ENCODE assay signal across 31 mouse cellular contexts in the genomic region with DNA sequence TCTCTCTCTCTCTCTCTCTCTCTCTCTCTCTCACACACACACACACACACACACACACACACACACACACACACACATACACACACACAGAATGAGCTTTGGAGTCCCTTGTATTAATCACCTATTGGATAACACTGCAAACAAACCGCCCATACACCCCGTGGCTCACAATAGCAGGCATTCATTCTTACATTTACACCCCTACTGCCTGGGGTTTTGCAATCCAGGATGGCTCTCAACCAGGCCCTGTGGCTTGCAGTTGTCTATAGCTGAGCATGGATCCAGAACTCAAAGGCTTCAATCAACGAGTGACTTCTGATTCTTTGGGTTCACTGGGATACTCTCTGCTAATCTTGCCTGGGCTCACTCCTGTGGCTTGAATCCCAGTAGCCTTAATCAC.
DNase-seq lines count a peak whose midpoint lies in the region; ATAC-seq and TF ChIP-seq lines count a peak whose summit lies in the region.
"Had no signal": no experiment of that assay in that cellular context is flagged by ENCODE, and none has a peak within 500 bp of the region (broad histone marks: within the 10 kb centered on the region; RNA-seq: fewer than 3 reads in every experiment).

No protein-coding gene starts in this region.

- intact Hi-C loops in gastrocnemius, postnatal 36 days (cut with DNase I): no loop called here
- intact Hi-C loops in left cerebral cortex, postnatal 25 days (cut with DNase I): no loop called here

- no peak overlapping the region for H3K4me3 ChIP-seq in liver, postnatal 0 days (ENCODE audit: low read depth, low read length)
- no peak overlapping the region for H3K4me3 ChIP-seq in liver, embryonic 12.5 days
- no peak overlapping the region for H3K4me3 ChIP-seq in intestine, embryonic 16.5 days (ENCODE audit: low read length)
- H3K4me3 ChIP-seq: embryonic facial prominence, embryonic 10.5 days; embryonic facial prominence, embryonic 15.5 days; heart, adult 2 months; heart, embryonic 12.5 days; layer of hippocampus, adult 2 months; liver, embryonic 15.5 days; megakaryocyte, embryonic 14.5 days; midbrain, embryonic 13.5 days; neural tube, embryonic 15.5 days had no signal

- no peaks in the 10 kb centered on the region for H3K36me3 ChIP-seq in liver, postnatal 0 days (replicated peaks; ENCODE audit: insufficient read depth, low read length)
- no peaks in the 10 kb centered on the region for H3K36me3 ChIP-seq in liver, embryonic 12.5 days
- H3K36me3 ChIP-seq in intestine, embryonic 16.5 days (ENCODE audit: control insufficient read depth, insufficient read depth, low read length): no peaks in the 10 kb centered on the region
- H3K36me3 ChIP-seq: embryonic facial prominence, embryonic 10.5 days; embryonic facial prominence, embryonic 15.5 days; heart, embryonic 12.5 days; liver, embryonic 15.5 days; midbrain, embryonic 13.5 days; neural tube, embryonic 15.5 days had no signal

- no peak overlapping the region for H3K4me2 ChIP-seq in liver, postnatal 0 days (ENCODE audit: low read depth, low read length)
- H3K4me2 ChIP-seq in liver, embryonic 12.5 days: no peak overlapping the region
- no peak overlapping the region for H3K4me2 ChIP-seq in intestine, embryonic 16.5 days (ENCODE audit: low read depth, low read length)
- H3K4me2 ChIP-seq: embryonic facial prominence, embryonic 15.5 days; heart, embryonic 12.5 days; liver, embryonic 15.5 days; midbrain, embryonic 13.5 days; neural tube, embryonic 15.5 days had no signal

- no peak overlapping the region for H3K9ac ChIP-seq in liver, postnatal 0 days (replicated peaks)
- H3K9ac ChIP-seq in liver, embryonic 12.5 days: no peak overlapping the region
- H3K9ac ChIP-seq in intestine, embryonic 16.5 days (ENCODE audit: low read depth, low read length): no peak overlapping the region
- H3K9ac ChIP-seq: embryonic facial prominence, embryonic 15.5 days; heart, embryonic 12.5 days; liver, embryonic 15.5 days; midbrain, embryonic 13.5 days; neural tube, embryonic 15.5 days had no signal

- WGBS in liver, postnatal 0 days (ENCODE audit: insufficient replicate concordance): 60% methylated on average over 3 of the region's 3 CpGs
- 61% methylated on average over 3 of the region's 3 CpGs for WGBS in liver, embryonic 12.5 days (ENCODE audit: insufficient replicate concordance)
- WGBS in intestine, embryonic 16.5 days: 46% methylated on average over 3 of the region's 3 CpGs

- H3K27me3 ChIP-seq in liver, postnatal 0 days (ENCODE audit: insufficient read depth, low read length): no peaks in the 10 kb centered on the region
- H3K27me3 ChIP-seq in liver, embryonic 12.5 days (replicated peaks): no peaks in the 10 kb centered on the region
- no peaks in the 10 kb centered on the region for H3K27me3 ChIP-seq in intestine, embryonic 16.5 days (replicated peaks; ENCODE audit: control insufficient read depth, insufficient read depth, low read length)
- H3K27me3 ChIP-seq: embryonic facial prominence, embryonic 15.5 days; heart, embryonic 12.5 days; liver, embryonic 15.5 days; neural tube, embryonic 15.5 days had no signal

- no peak for DNase-seq in liver, postnatal 0 days
- peak; percentile 11 for DNase-seq in adipocyte (ENCODE audit: low spot score)
- no peak for DNase-seq in gastrocnemius, postnatal 36 days
- DNase-seq in left cerebral cortex, postnatal 25 days (ENCODE audit: low spot score in 2 of 2): no peak
- DNase-seq: adrenal gland, adult 2 months; cerebellum, adult 8-10 months; cerebellum, postnatal 25 days; gastrocnemius, postnatal 25 days; heart, adult 2 months; kidney, adult 11 months; kidney, postnatal 14 days; liver; lung, postnatal 4 days; retina, postnatal 1 day; right cerebral cortex, postnatal 14 days; thymus, adult 18-20 months; thymus, postnatal 25 days had no signal

- no peaks in the 10 kb centered on the region for H3K9me3 ChIP-seq in liver, postnatal 0 days (ENCODE audit: low read length)
- no peaks in the 10 kb centered on the region for H3K9me3 ChIP-seq in liver, embryonic 12.5 days (replicated peaks)
- no peaks in the 10 kb centered on the region for H3K9me3 ChIP-seq in intestine, embryonic 16.5 days (ENCODE audit: control insufficient read depth, low read length)
- H3K9me3 ChIP-seq: embryonic facial prominence, embryonic 10.5 days; embryonic facial prominence, embryonic 15.5 days; heart, embryonic 12.5 days; liver, embryonic 15.5 days; midbrain, embryonic 13.5 days; neural tube, embryonic 15.5 days had no signal

- no peak for TF ChIP-seq EP300 in liver, postnatal 0 days (IDR thresholded peaks at IDR 0.05; ENCODE audit: low read depth)

- no peak overlapping the region for H3K27ac ChIP-seq in liver, postnatal 0 days (ENCODE audit: low read depth)
- H3K27ac ChIP-seq in liver, embryonic 12.5 days: no peak overlapping the region
- H3K27ac ChIP-seq in intestine, embryonic 16.5 days (ENCODE audit: low read length): no peak overlapping the region
- H3K27ac ChIP-seq: embryonic facial prominence, embryonic 10.5 days; embryonic facial prominence, embryonic 15.5 days; heart, adult 2 months; layer of hippocampus, adult 2 months; liver, embryonic 15.5 days; midbrain, embryonic 13.5 days; neural tube, embryonic 15.5 days had no signal

- H3K4me1 ChIP-seq in liver, postnatal 0 days (ENCODE audit: insufficient read depth): no peaks in the 10 kb centered on the region
- no peaks in the 10 kb centered on the region for H3K4me1 ChIP-seq in liver, embryonic 12.5 days
- peaks cover 15% of the 10 kb centered on the region; the same call in 1 of the 2 replicates for H3K4me1 ChIP-seq in intestine, embryonic 16.5 days (ENCODE audit: control insufficient read depth, insufficient read depth, low read length)
- H3K4me1 ChIP-seq: liver, embryonic 15.5 days; megakaryocyte, embryonic 14.5 days had no signal

- no peak for TF ChIP-seq CTCF in liver, postnatal 0 days (IDR thresholded peaks at IDR 0.05; ENCODE audit: low read depth)

- ATAC-seq in liver, postnatal 0 days: 0 out of 2 replicates have a peak, but pooled peaks have one; percentile 35
- ATAC-seq in liver, embryonic 12.5 days: no peak
- 0 out of 2 replicates have a peak, but pooled peaks have one; percentile 19 for ATAC-seq in intestine, embryonic 16.5 days
- no peak for ATAC-seq in erythroblast, adult 5-6 weeks (replicated peaks; ENCODE audit: low FRiP score, poor library complexity, severe bottlenecking)
- ATAC-seq: forebrain, embryonic 14.5 days; hindbrain, embryonic 16.5 days; lung, postnatal 0 days; midbrain, embryonic 13.5 days had no signal

Comparison
In these comparisons a context has a peak if more than half of its experiments do, and no peak if none do; other contexts are left out.
1. ATAC-seq: peak in liver, postnatal 0 days (single experiment) and intestine, embryonic 16.5 days (single experiment); none in liver, embryonic 12.5 days (single experiment) and erythroblast, adult 5-6 weeks (single experiment).